Mouse (Mus musculus) forebrain, embryonic 14.5 days (tissue): ENCODE measurements at regions not wholly inside any gene's neighbourhood (a gene's known extent, or its start where the extent isn't known, plus 50 kb on each side); places are given as distances from the start of the nearest gene placed in this dataset.

Source experiments
- ATAC-seq: fragments of 200-750 bp; cut with Nextera tagmentation; 2 replicates; pipeline ENCODE4 v1.8.0; 2017; ENCODE audit warnings: mild to moderate bottlenecking, moderate library complexity
- DNase-seq: peaks from one replicate; pipeline ENCODE4 v3.0.0-alpha.2; 2015; ENCODE audit warnings: low spot score
- H3K27ac ChIP-seq: fragments of 300-500 bp; sonication (generic); 2 replicates; pipeline ENCODE4 v1.5.1; 2014; ENCODE audit warnings: low read depth, mild to moderate bottlenecking, control low read depth, low read length, moderate library complexity
- H3K27me3 ChIP-seq: fragments of 300-500 bp; sonication (generic); replicated peaks from 2 replicates; pipeline ENCODE4 v1.6.1; 2014; ENCODE audit warnings: low read length, control low read depth, mixed read lengths; ENCODE audit not compliant: control insufficient read depth, insufficient read depth
- H3K36me3 ChIP-seq: fragments of 300-500 bp; sonication (generic); 2 replicates; pipeline ENCODE4 v1.6.1; 2014; ENCODE audit warnings: low read length, control low read depth; ENCODE audit not compliant: control insufficient read depth, insufficient read depth
- H3K4me1 ChIP-seq: fragments of 300-500 bp; sonication (generic); 2 replicates; pipeline ENCODE4 v1.6.1; 2014; ENCODE audit warnings: antibody characterized with exemption, low read length, control low read depth; ENCODE audit not compliant: control insufficient read depth, insufficient read depth
- H3K4me2 ChIP-seq: fragments of 300-500 bp; sonication (generic); 2 replicates; pipeline ENCODE4 v1.6.1; 2014; ENCODE audit warnings: mild to moderate bottlenecking, control low read depth, low read length
- H3K4me3 ChIP-seq: fragments of 300-500 bp; sonication (generic); 2 replicates; pipeline ENCODE4 v1.5.1; 2014; ENCODE audit warnings: low read depth, low read length, control low read depth
- H3K9ac ChIP-seq: fragments of 300-500 bp; sonication (generic); 2 replicates; pipeline ENCODE4 v1.6.1; 2014; ENCODE audit warnings: mild to moderate bottlenecking, low read length, control low read depth, moderate library complexity
- H3K9me3 ChIP-seq: fragments of 300-500 bp; sonication (generic); replicated peaks from 2 replicates; pipeline ENCODE4 v1.6.1; 2016; ENCODE audit warnings: low read length, control low read depth, mixed read lengths; ENCODE audit not compliant: control insufficient read depth
- WGBS: fragments of 180-500 bp; shearing (Covaris S2); extraction: QIAGEN DNeasy Blood & Tissue Kit; methylation state at CpG from one replicate; pipeline ENCODE4 v1.1.7; 2014; 5-methylcytosine and 5-hydroxymethylcytosine counted together

- no peaks in the 10 kb centered on the region for H3K9me3 ChIP-seq
- H3K4me1 ChIP-seq, result no peaks in the 10 kb centered on the region
- no peak overlapping the region for H3K4me2 ChIP-seq
- ATAC-seq (no peak), DNase-seq (no peak)
- no peaks in the 10 kb centered on the region for H3K36me3 ChIP-seq
- 77% methylated on average over 6 of the region's 6 CpGs for WGBS
- no peak overlapping the region for H3K9ac ChIP-seq
- no peaks in the 10 kb centered on the region for H3K27me3 ChIP-seq
- H3K4me3 ChIP-seq, result no peak overlapping the region
- H3K27ac ChIP-seq, result no peak overlapping the region
Observed at GRCm38 (mm10) chr14:76849636-76850035, 186.9 kb upstream of the Ccdc122 start.

DNA sequence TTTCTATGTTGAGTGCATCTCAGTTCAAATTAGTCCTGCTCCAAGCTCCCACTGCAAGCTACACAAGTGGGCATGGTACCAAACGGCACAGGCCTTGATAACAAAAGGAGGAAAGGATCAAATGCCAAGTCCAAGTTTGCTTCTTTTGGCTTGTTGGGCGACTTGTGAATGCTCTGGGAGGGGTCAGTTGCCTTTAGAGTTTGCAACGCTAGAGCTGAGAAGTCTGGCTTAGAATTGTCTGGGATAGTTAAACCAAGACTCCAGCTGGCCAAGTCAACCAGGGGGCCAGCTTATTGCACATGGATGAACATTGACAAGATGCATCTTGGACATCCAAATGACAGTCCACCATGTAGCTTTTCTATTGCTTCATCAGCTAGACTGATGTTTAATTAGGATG is 187.5 kb upstream of the Ccdc122 start:
- H3K27ac ChIP-seq, result no peak overlapping the region
- H3K4me1 ChIP-seq, result no peaks in the 10 kb centered on the region
- H3K4me2 ChIP-seq, result no peak overlapping the region
- no peak overlapping the region for H3K9ac ChIP-seq
- no peaks in the 10 kb centered on the region for H3K9me3 ChIP-seq
- no peak for DNase-seq
- WGBS, result 48% methylated on average over 3 of the region's 3 CpGs
- H3K36me3 ChIP-seq, result no peaks in the 10 kb centered on the region
- no peak for ATAC-seq
- H3K4me3 ChIP-seq, result no peak overlapping the region
- H3K27me3 ChIP-seq, result no peaks in the 10 kb centered on the region

DNA sequence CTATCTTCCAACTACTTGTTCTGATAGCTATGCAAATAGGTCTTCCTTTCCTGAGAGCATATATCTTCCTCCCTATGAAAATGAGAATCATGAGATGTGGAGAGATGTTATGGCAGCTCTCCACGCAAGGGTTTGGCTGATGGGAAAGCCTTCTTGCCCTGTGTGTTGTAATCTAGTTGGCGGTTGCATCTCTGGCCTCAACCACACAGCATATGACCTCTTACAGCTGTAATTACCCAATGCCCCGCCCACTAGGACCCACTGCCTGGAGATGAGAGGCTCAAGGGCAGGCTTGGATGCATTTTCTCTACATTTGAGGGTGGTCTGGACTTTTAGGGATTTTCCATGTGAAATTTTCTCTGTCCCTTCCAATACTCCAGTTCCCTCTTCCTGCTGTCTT is 190.9 kb upstream of the Ccdc122 start:
- Histone ChIP-seq H3K9ac (no peak overlapping the region), H3K4me3 (no peak overlapping the region), H3K4me1 (no peaks in the 10 kb centered on the region), H3K27ac (no peak overlapping the region), H3K27me3 (no peaks in the 10 kb centered on the region), H3K4me2 (no peak overlapping the region), H3K9me3 (no peaks in the 10 kb centered on the region), H3K36me3 (no peaks in the 10 kb centered on the region)
- ATAC-seq, result no peak
- no peak for DNase-seq
- WGBS, result 82% methylated on average over 3 of the region's 3 CpGs

GRCm38 (mm10) chr14:76844717-76845116 is 191.9 kb upstream of the Ccdc122 start:
- H3K9me3 ChIP-seq, result no peaks in the 10 kb centered on the region
- 93% methylated on average over 1 of the region's 1 CpGs for WGBS
- H3K4me3 ChIP-seq, result no peak overlapping the region
- no peaks in the 10 kb centered on the region for H3K27me3 ChIP-seq
- no peak overlapping the region for H3K4me2 ChIP-seq
- no peaks in the 10 kb centered on the region for H3K4me1 ChIP-seq
- H3K36me3 ChIP-seq, result no peaks in the 10 kb centered on the region
- no peak overlapping the region for H3K27ac ChIP-seq
- ATAC-seq (no peak), DNase-seq (no peak)
- no peak overlapping the region for H3K9ac ChIP-seq

DNA sequence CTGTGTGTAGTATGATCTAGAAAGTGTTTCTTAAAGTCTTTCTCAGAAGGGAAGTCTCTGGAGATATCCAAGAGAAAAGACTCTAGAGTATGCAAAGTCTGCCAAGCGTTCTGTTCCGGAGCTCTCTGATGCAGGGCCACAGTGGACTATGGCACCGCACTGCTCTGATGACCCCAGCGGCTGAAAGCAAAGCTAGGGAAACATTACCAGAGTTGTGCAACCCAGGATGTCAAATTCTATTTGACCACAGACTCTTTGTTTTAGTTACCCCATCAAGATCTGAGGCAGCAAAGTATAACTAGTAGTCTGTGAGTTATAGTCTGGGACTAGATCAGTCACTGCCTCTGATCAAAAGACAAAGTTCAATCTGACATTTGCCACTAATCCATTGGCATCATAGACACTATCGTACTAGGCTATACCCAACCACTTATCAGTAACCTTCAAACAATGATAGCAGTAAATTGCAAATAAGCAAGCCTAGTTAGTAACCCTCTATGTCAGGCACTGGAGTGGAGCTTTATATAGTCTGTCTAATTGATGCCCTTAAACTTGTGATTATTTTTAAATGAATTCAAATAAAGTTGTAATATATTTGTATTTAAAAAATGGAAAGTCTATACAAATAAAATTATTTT is 198.9 kb upstream of the Ccdc122 start:
- Histone ChIP-seq H3K4me1 (no peaks in the 10 kb centered on the region), H3K4me3 (no peak overlapping the region), H3K36me3 (no peaks in the 10 kb centered on the region), H3K9ac (no peak overlapping the region), H3K9me3 (no peaks in the 10 kb centered on the region), H3K4me2 (no peak overlapping the region), H3K27ac (no peak overlapping the region), H3K27me3 (no peaks in the 10 kb centered on the region)
- no peak for DNase-seq
- no peak for ATAC-seq
- 86% methylated on average over 5 of the region's 5 CpGs for WGBS

DNA sequence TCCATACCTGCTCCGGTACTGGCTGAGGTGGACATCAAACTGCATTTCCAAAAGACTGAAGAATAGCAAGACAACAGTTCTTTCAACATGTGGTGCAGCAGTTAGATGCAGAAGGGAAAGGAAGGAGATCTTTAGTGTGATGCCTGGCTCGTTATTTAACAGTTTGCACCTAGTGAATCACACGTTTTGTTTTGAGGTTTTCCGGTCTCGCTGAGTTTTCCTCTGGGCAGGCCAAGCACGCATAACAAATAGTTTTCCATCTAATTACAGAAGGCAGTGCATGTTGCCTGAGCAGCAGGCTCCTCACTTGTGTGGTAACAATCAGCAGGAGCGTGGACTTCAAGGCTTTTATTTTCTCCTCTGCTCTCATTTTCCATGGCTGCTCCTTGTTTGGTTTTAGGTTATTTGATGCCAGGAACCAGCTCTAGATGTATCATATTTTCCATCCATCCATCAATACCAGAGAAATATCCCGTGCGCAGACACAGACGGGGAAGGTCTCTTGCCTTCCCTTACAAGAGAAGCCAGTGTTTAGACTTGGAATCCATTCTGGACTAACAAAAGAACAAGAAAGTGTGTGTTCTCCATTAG is 199.6 kb upstream of the Ccdc122 start:
- 38% methylated on average over 10 of the region's 10 CpGs for WGBS
- no peaks in the 10 kb centered on the region for H3K4me1 ChIP-seq

DNA sequence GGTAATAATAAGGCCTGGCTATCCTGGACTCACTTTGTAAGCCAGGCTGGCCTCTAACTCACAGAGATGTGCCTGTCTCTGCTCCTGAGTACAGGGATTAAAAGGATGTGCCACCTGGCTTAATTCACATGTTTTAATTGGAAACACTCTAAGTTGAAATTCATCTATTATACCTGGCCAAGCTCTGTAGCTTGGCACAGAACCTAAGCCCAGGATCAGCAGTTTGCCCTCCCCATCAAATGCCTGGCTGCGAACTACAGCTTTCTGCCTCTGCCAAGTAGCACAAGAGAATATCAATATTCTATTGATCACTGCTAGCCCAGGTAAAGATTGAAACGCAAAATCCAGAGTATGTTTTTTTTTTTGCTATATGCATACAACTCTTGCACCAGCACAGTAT is 200.3 kb upstream of the Ccdc122 start:
- WGBS, result 94% methylated on average over 2 of the region's 2 CpGs
- no peak for ATAC-seq
- H3K9ac ChIP-seq, result no peak overlapping the region
- H3K27me3 ChIP-seq, result no peaks in the 10 kb centered on the region
- no peaks in the 10 kb centered on the region for H3K4me1 ChIP-seq
- no peak overlapping the region for H3K4me3 ChIP-seq
- no peak for DNase-seq
- no peak overlapping the region for H3K27ac ChIP-seq
- H3K36me3 ChIP-seq, result no peaks in the 10 kb centered on the region
- H3K9me3 ChIP-seq, result no peaks in the 10 kb centered on the region
- H3K4me2 ChIP-seq, result no peak overlapping the region

More for the DNA sequence above, 199.6 kb upstream of the Ccdc122 start:
- Histone ChIP-seq H3K27me3 (no peaks in the 10 kb centered on the region), H3K4me3 (no peak overlapping the region), H3K9me3 (no peaks in the 10 kb centered on the region), H3K4me2 (no peak overlapping the region), H3K36me3 (no peaks in the 10 kb centered on the region), H3K9ac (no peak overlapping the region), H3K27ac (no peak overlapping the region)
- no peak for ATAC-seq
- DNase-seq, result no peak

DNA sequence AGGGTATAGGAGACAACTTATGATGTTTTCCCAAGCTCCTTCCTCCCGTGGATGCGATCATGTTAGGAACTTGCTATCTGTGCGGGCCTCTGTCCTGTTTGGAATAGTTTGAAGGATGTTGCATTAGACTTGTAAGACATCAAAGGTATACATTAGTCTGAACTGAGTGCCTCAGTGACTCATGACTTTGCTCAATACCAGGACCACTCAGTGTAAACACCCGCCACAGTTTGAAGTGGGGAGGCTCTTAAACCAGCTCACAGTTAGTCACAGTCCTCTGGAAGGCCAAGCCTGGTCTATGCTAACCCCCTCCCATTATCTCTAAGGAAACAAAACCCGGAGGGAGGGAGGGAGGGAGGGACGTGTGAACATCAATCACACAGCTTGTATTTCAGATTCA is 202.5 kb upstream of the Ccdc122 start:
- no peak overlapping the region for H3K4me2 ChIP-seq
- H3K27me3 ChIP-seq, result no peaks in the 10 kb centered on the region
- no peaks in the 10 kb centered on the region for H3K4me1 ChIP-seq
- no peak overlapping the region for H3K27ac ChIP-seq
- WGBS, result 80% methylated on average over 6 of the region's 6 CpGs
- no peak for DNase-seq
- no peaks in the 10 kb centered on the region for H3K36me3 ChIP-seq
- no peaks in the 10 kb centered on the region for H3K9me3 ChIP-seq
- H3K9ac ChIP-seq, result no peak overlapping the region
- ATAC-seq, result no peak
- H3K4me3 ChIP-seq, result no peak overlapping the region

- Histone ChIP-seq H3K4me3 (no peak overlapping the region), H3K27ac (no peak overlapping the region), H3K4me1 (no peaks in the 10 kb centered on the region), H3K27me3 (no peaks in the 10 kb centered on the region), H3K36me3 (no peaks in the 10 kb centered on the region), H3K9ac (no peak overlapping the region), H3K9me3 (no peaks in the 10 kb centered on the region), H3K4me2 (no peak overlapping the region)
- no peak for ATAC-seq
- DNase-seq, result no peak
- WGBS, result 83% methylated on average over 1 of the region's 1 CpGs
Observed at GRCm38 (mm10) chr14:76829161-76829510, 207.4 kb upstream of the Ccdc122 start.
